Mouse (Mus musculus) thymus, adult 2 months (tissue): ENCODE data around the gene Shox2.

Source experiments
- CTCF ChIP-seq: fragments of 200-500 bp; IDR thresholded peaks from 2 replicates; pipeline ENCODE4 v1.5.1; 2012; ENCODE audit warnings: mild to moderate bottlenecking, control low read depth, low read length, moderate library complexity, borderline replicate concordance; ENCODE audit not compliant: control insufficient read depth, poor library complexity, insufficient read depth; ENCODE audit errors: extremely low read depth
- POLR2A ChIP-seq: fragments of 200-500 bp; IDR thresholded peaks from 2 replicates; pipeline ENCODE4 v1.6.1; 2012; ENCODE audit warnings: mild to moderate bottlenecking, low read length, control low read depth, moderate library complexity; ENCODE audit not compliant: control insufficient read depth, poor library complexity, insufficient read depth; ENCODE audit errors: extremely low read depth

DNA sequence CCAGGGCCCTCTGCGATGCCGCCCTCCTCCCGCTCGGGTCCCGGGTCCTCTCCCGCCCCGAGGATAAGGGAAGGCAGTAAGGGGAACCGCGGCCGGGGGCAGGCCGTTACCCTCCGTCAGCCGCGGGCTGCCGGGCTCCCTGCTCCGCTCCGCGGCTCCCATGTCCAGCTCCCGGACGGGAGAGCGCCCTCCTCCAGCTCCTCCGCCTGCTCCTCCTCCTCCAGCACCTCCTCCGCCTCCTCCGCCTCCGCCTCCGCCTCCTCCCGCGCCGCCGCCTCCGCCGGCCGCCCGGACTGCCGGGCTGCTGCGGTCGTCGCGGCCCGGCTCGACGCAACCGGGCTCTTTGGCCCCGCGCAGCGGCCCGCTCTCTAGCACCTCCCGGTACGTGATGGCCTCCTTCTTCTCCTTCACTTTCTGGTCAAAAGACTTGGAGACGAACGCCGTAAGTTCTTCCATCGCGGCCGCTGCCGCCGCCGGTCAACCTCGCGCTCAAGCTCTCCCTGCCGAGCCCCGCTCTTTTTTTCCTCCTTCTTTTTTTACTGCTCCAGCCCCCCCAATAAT lies 390 bp downstream of the Shox2 start, which contains the start of gene Rsrc1:
- no peak for TF ChIP-seq POLR2A
- no peak for TF ChIP-seq CTCF
